8 mouse cellular contexts compared by ENCODE assay signal in the genomic region with DNA sequence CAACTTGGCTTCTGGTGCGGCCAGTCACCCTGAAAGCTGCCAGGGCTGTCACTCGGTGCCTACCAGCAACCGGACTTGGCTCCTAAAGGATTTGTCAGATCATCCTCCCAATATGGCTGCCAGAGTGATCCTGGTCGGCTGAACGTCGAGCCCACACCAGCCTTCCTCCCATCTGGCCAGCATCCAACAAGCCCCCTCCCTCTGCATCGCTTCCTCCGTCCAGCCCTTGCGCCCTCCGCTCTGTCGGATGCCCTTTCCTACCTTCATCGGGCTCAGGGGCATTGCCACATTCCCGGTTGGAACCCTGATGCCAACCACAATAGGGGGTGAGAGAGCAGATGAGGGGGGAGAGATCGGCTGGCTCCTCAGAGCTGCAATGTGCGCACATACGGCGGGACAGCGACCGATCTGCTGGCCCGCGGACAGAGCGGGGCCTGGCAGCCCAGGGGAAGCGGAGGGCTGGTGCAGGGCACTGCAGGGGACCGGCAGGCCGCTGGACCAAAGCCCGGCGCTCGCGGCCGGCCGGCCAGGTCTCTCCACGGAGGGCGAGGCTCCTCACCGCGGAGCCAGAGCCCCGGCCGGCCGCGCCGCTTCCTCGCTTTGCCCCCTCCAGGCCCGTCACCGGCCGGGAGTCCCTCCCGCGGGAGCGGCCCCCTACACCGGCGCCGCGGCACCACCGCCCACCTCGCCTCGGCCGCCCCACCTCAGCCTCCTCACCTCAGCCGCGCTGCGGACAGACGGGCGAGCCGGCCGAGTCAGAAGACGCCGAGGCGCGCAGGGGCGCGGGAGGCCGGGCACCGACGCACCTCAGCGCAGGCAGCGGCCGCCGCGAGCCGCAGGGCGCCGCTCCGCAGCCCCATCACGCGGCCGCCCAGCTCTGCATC. TPM values are rescaled to one million over a fixed set of nuclear protein-coding genes. Genes with fewer than 3 reads are reported as not detected.
A peak's percentile ranks its signal among the peaks of the same experiment; 100 is the strongest.
DNase-seq lines count a peak whose midpoint lies in the region; ATAC-seq and TF ChIP-seq lines count a peak whose summit lies in the region.

No protein-coding gene starts in this region.

- H3K9me3 ChIP-seq in embryonic facial prominence, embryonic 14.5 days (ENCODE audit: control insufficient read depth, low read length), result no peaks in the 10 kb centered on the region
- no peaks in the 10 kb centered on the region for H3K9me3 ChIP-seq in heart, embryonic 10.5 days
- H3K9me3 ChIP-seq in kidney, embryonic 14.5 days (ENCODE audit: control insufficient read depth, low read length), result no peaks in the 10 kb centered on the region
- no peaks in the 10 kb centered on the region for H3K9me3 ChIP-seq in limb, embryonic 14.5 days (ENCODE audit: control insufficient read depth, low read length)
- no peaks in the 10 kb centered on the region for H3K9me3 ChIP-seq in midbrain, embryonic 16.5 days (replicated peaks; ENCODE audit: control insufficient read depth, low read length, poor library complexity, severe bottlenecking)
- H3K9me3 ChIP-seq in stomach, embryonic 14.5 days (ENCODE audit: control insufficient read depth, low read depth, low read length), result no peaks in the 10 kb centered on the region

- H3K27me3 ChIP-seq in embryonic facial prominence, embryonic 14.5 days (replicated peaks; ENCODE audit: control insufficient read depth, insufficient read depth, low read length), result no peaks in the 10 kb centered on the region
- no peaks in the 10 kb centered on the region for H3K27me3 ChIP-seq in heart, embryonic 10.5 days (ENCODE audit: insufficient read depth, poor library complexity, severe bottlenecking)
- H3K27me3 ChIP-seq in kidney, embryonic 14.5 days (ENCODE audit: control insufficient read depth, insufficient read depth, low read length), result no peaks in the 10 kb centered on the region
- H3K27me3 ChIP-seq in limb, embryonic 14.5 days (ENCODE audit: control insufficient read depth, insufficient read depth, low read length), result no peaks in the 10 kb centered on the region
- no peaks in the 10 kb centered on the region for H3K27me3 ChIP-seq in midbrain, embryonic 16.5 days (ENCODE audit: control insufficient read depth, insufficient read depth, low read depth, low read length)
- H3K27me3 ChIP-seq in stomach, embryonic 14.5 days (ENCODE audit: control insufficient read depth, insufficient read depth, low read length), result no peaks in the 10 kb centered on the region

- peak overlapping the region; percentile 93 for H3K9ac ChIP-seq in embryonic facial prominence, embryonic 14.5 days (ENCODE audit: low read depth, low read length)
- peak overlapping the region; percentile 93 for H3K9ac ChIP-seq in kidney, embryonic 14.5 days (ENCODE audit: low read depth, low read length)
- H3K9ac ChIP-seq in limb, embryonic 14.5 days (ENCODE audit: low read depth, low read length, severe bottlenecking), result peak overlapping the region; percentile 94
- peak overlapping the region; percentile 99 for H3K9ac ChIP-seq in midbrain, embryonic 16.5 days (ENCODE audit: low read depth, low read length)
- peak overlapping the region; percentile 87 for H3K9ac ChIP-seq in stomach, embryonic 14.5 days (replicated peaks; ENCODE audit: low read depth, low read length)

- peaks cover 17% of the 10 kb centered on the region for H3K4me1 ChIP-seq in embryonic facial prominence, embryonic 14.5 days (ENCODE audit: control insufficient read depth, insufficient read depth, low read length)
- H3K4me1 ChIP-seq in heart, embryonic 10.5 days, result peaks cover 37% of the 10 kb centered on the region
- peaks cover 16% of the 10 kb centered on the region; the same call in 1 of the 2 replicates for H3K4me1 ChIP-seq in kidney, embryonic 14.5 days (ENCODE audit: control insufficient read depth, insufficient read depth, low read length)
- H3K4me1 ChIP-seq in limb, embryonic 14.5 days (ENCODE audit: control insufficient read depth, insufficient read depth, low read length), result peaks cover 21% of the 10 kb centered on the region
- peaks cover 41% of the 10 kb centered on the region for H3K4me1 ChIP-seq in midbrain, embryonic 16.5 days (ENCODE audit: control insufficient read depth, insufficient read depth, low read length)
- peaks cover 11% of the 10 kb centered on the region for H3K4me1 ChIP-seq in stomach, embryonic 14.5 days (ENCODE audit: control insufficient read depth, insufficient read depth, low read length)

- H3K4me2 ChIP-seq in embryonic facial prominence, embryonic 14.5 days (ENCODE audit: low read depth, low read length), result peak overlapping the region; percentile 64
- peak overlapping the region; percentile 70 for H3K4me2 ChIP-seq in kidney, embryonic 14.5 days (replicated peaks; ENCODE audit: low read depth, low read length)
- H3K4me2 ChIP-seq in limb, embryonic 14.5 days (replicated peaks; ENCODE audit: low read depth, low read length, severe bottlenecking), result peak overlapping the region; percentile 66
- peak overlapping the region; percentile 91 for H3K4me2 ChIP-seq in midbrain, embryonic 16.5 days (ENCODE audit: low read length)
- peak overlapping the region; percentile 58 for H3K4me2 ChIP-seq in stomach, embryonic 14.5 days (replicated peaks; ENCODE audit: low read depth, low read length)

- TF ChIP-seq POLR2A in limb, embryonic 14.5 days (IDR thresholded peaks at IDR 0.05; ENCODE audit: borderline replicate concordance, extremely low read depth, insufficient read depth, insufficient read length), result no peak

- peak overlapping the region; percentile 96 for H3K27ac ChIP-seq in embryonic facial prominence, embryonic 14.5 days (replicated peaks; ENCODE audit: low read depth, low read length)
- peak overlapping the region; percentile 98 for H3K27ac ChIP-seq in heart, embryonic 10.5 days
- H3K27ac ChIP-seq in kidney, embryonic 14.5 days (ENCODE audit: low read depth, low read length), result peak overlapping the region; percentile 90
- peak overlapping the region; percentile 90 for H3K27ac ChIP-seq in limb, embryonic 14.5 days (replicated peaks; ENCODE audit: low read depth, low read length)
- peak overlapping the region; percentile 99 for H3K27ac ChIP-seq in midbrain, embryonic 16.5 days (ENCODE audit: low read length)
- H3K27ac ChIP-seq in stomach, embryonic 14.5 days (ENCODE audit: low read length), result peak overlapping the region; percentile 88

- peak; percentile 16 for ATAC-seq in embryonic facial prominence, embryonic 14.5 days (ENCODE audit: low read depth)
- peak; percentile 71 for ATAC-seq in kidney, embryonic 14.5 days (ENCODE audit: low FRiP score, low TSS enrichment)
- ATAC-seq in limb, embryonic 14.5 days (ENCODE audit: low FRiP score, low read depth), result peak; percentile 3; the same call in 1 of the 2 replicates
- ATAC-seq in midbrain, embryonic 16.5 days, result peak; percentile 63
- ATAC-seq in stomach, embryonic 14.5 days (ENCODE audit: insufficient number of reproducible peaks, insufficient read depth, low FRiP score, low read depth), result peak; percentile 16

- DNase-seq in 3T3-L1 (ENCODE audit: low read depth, low spot score), result peak; percentile 79
- DNase-seq in adrenal gland, postnatal 25 days, result peak; percentile 89
- DNase-seq in embryonic facial prominence, embryonic 14.5 days (ENCODE audit: low spot score), result peak; percentile 68
- peak; percentile 80 for DNase-seq in heart, embryonic 10.5 days (ENCODE audit: low spot score)
- DNase-seq in limb, embryonic 14.5 days (ENCODE audit: low spot score), result peak; percentile 43

- peak overlapping the region; percentile 92 for H3K4me3 ChIP-seq in embryonic facial prominence, embryonic 14.5 days (ENCODE audit: low read depth, low read length)
- peak overlapping the region; percentile 99 for H3K4me3 ChIP-seq in heart, embryonic 10.5 days
- peak overlapping the region; percentile 96 for H3K4me3 ChIP-seq in kidney, embryonic 14.5 days (ENCODE audit: low read length)
- peak overlapping the region; percentile 97 for H3K4me3 ChIP-seq in limb, embryonic 14.5 days (replicated peaks; ENCODE audit: low read length)
- H3K4me3 ChIP-seq in midbrain, embryonic 16.5 days (ENCODE audit: low read depth, low read length), result peak overlapping the region; percentile 99
- H3K4me3 ChIP-seq in stomach, embryonic 14.5 days (ENCODE audit: low read depth, low read length), result peak overlapping the region; percentile 96

- no peaks in the 10 kb centered on the region for H3K36me3 ChIP-seq in embryonic facial prominence, embryonic 14.5 days (ENCODE audit: control insufficient read depth, insufficient read depth, low read length)
- H3K36me3 ChIP-seq in heart, embryonic 10.5 days, result no peaks in the 10 kb centered on the region
- H3K36me3 ChIP-seq in kidney, embryonic 14.5 days (ENCODE audit: control insufficient read depth, insufficient read depth, low read length), result no peaks in the 10 kb centered on the region
- no peaks in the 10 kb centered on the region for H3K36me3 ChIP-seq in limb, embryonic 14.5 days (ENCODE audit: control insufficient read depth, insufficient read depth, low read length)
- no peaks in the 10 kb centered on the region for H3K36me3 ChIP-seq in midbrain, embryonic 16.5 days (ENCODE audit: control insufficient read depth, insufficient read depth, low read length)
- no peaks in the 10 kb centered on the region for H3K36me3 ChIP-seq in stomach, embryonic 14.5 days (ENCODE audit: control insufficient read depth, insufficient read depth, low read length)

- 0% methylated on average over 19 of the region's 83 CpGs for WGBS in embryonic facial prominence, embryonic 14.5 days
- under 1% methylated on average over 82 of the region's 83 CpGs for WGBS in heart, embryonic 10.5 days
- WGBS in kidney, embryonic 14.5 days, result under 1% methylated on average over 51 of the region's 83 CpGs
- WGBS in limb, embryonic 14.5 days, result 2% methylated on average over 45 of the region's 83 CpGs
- under 1% methylated on average over 62 of the region's 83 CpGs for WGBS in midbrain, embryonic 16.5 days
- WGBS in stomach, embryonic 14.5 days, result under 1% methylated on average over 65 of the region's 83 CpGs

RNA-seq across cellular contexts. Expression of a gene that starts 0.5 kb away (rescaled TPM):
- total RNA-seq in adrenal gland, postnatal 25 days (2021), result 182 and 199 TPM in 2 replicates
- polyA plus RNA-seq in embryonic facial prominence, embryonic 14.5 days (2014; fragmentation: Nextera tagmentation; extraction: Ambion mirVana), result 59.9 and 67.2 TPM in 2 replicates
- polyA plus RNA-seq in heart, embryonic 10.5 days (2016; fragmentation: Nextera tagmentation; extraction: Ambion mirVana), result 44.8 and 56.6 TPM in 2 replicates
- 25.6 and 35.7 TPM in 2 replicates for polyA plus RNA-seq in kidney, embryonic 14.5 days (2014; fragmentation: Nextera tagmentation; extraction: Ambion mirVana)
- polyA plus RNA-seq in limb, embryonic 14.5 days (2012; rRNA removed), result 35.0 and 41.6 TPM in 2 replicates
- polyA plus RNA-seq in limb, embryonic 14.5 days (2014; fragmentation: Nextera tagmentation; extraction: Ambion mirVana), result 47.6 and 50.3 TPM in 2 replicates
- polyA plus RNA-seq in midbrain, embryonic 16.5 days (2015; fragmentation: Nextera tagmentation; extraction: Ambion mirVana), result 118 and 142 TPM in 2 replicates
- 44.3 and 50.7 TPM in 2 replicates for polyA plus RNA-seq in stomach, embryonic 14.5 days (2014; fragmentation: Nextera tagmentation; extraction: Ambion mirVana)

Comparison
In these comparisons a context has a peak if more than half of its experiments do, and no peak if none do; other contexts are left out.
1. Peak in every context shown above with its lines: DNase-seq, ATAC-seq, H3K4me3 ChIP-seq and H3K27ac ChIP-seq.
2. ATAC-seq: peak in every context shown above with its lines; median percentile 71 in kidney, embryonic 14.5 days; 63 in midbrain, embryonic 16.5 days; 16 in embryonic facial prominence, embryonic 14.5 days; 16 in stomach, embryonic 14.5 days; 3 in limb, embryonic 14.5 days.